In genomic region chr10:62650358-62650782, GRCm38 (mm10) we compare ENCODE assay signal across 8 mouse cellular contexts. TPM values are rescaled to one million over a fixed set of nuclear protein-coding genes. Genes with fewer than 3 reads are reported as not detected.
DNase-seq lines count a peak whose midpoint lies in the region; ATAC-seq lines count a peak whose summit lies in the region.

No protein-coding gene starts in this region.

- H3K4me1 ChIP-seq in embryonic facial prominence, embryonic 12.5 days, result peaks cover 10% of the 10 kb centered on the region
- H3K4me1 ChIP-seq in intestine, embryonic 14.5 days (replicated peaks; ENCODE audit: control insufficient read depth, insufficient read depth, low read length), result peaks cover 10% of the 10 kb centered on the region
- peaks cover 11% of the 10 kb centered on the region for H3K4me1 ChIP-seq in midbrain, embryonic 14.5 days (ENCODE audit: control insufficient read depth, insufficient read depth, low read length)

- peak overlapping the region; percentile 88 for H3K9ac ChIP-seq in embryonic facial prominence, embryonic 12.5 days
- peak overlapping the region; percentile 91 for H3K9ac ChIP-seq in intestine, embryonic 14.5 days (ENCODE audit: low read length)
- H3K9ac ChIP-seq in midbrain, embryonic 14.5 days (replicated peaks; ENCODE audit: low read length), result peak overlapping the region; percentile 89

- DNase-seq in ovary, postnatal 14 days (ENCODE audit: low spot score), result peak; percentile 9
- DNase-seq in ovary, postnatal 10 days (ENCODE audit: low spot score), result no peak
- DNase-seq in intestine, embryonic 14.5 days (ENCODE audit: low spot score), result peak; percentile 84
- peak; percentile 49 for DNase-seq in midbrain, embryonic 14.5 days
- DNase-seq in urinary bladder, postnatal 4 days (ENCODE audit: low spot score in 2 of 2), result no peak
- no peak for DNase-seq in MN1 (ENCODE audit: low spot score)
- DNase-seq in gastrocnemius, postnatal 4 days (ENCODE audit: low spot score in 2 of 2), result no peak

- H3K9me3 ChIP-seq in embryonic facial prominence, embryonic 12.5 days, result no peaks in the 10 kb centered on the region
- no peaks in the 10 kb centered on the region for H3K9me3 ChIP-seq in intestine, embryonic 14.5 days (ENCODE audit: control insufficient read depth, low read length)
- no peaks in the 10 kb centered on the region for H3K9me3 ChIP-seq in midbrain, embryonic 14.5 days (ENCODE audit: control insufficient read depth, low read length)

- ATAC-seq in embryonic facial prominence, embryonic 12.5 days (ENCODE audit: insufficient number of reproducible peaks, insufficient read depth, low FRiP score, low TSS enrichment), result no peak
- no peak for ATAC-seq in intestine, embryonic 14.5 days (replicated peaks; ENCODE audit: low FRiP score, low TSS enrichment, low read depth)
- ATAC-seq in midbrain, embryonic 14.5 days (ENCODE audit: low FRiP score, low TSS enrichment), result no peak

- WGBS in embryonic facial prominence, embryonic 12.5 days, result under 1% methylated on average over 17 of the region's 17 CpGs
- 0% methylated on average over 17 of the region's 17 CpGs for whole genome bisulfite sequencing in intestine, embryonic 14.5 days
- WGBS in midbrain, embryonic 14.5 days, result under 1% methylated on average over 17 of the region's 17 CpGs

- H3K4me2 ChIP-seq in embryonic facial prominence, embryonic 12.5 days (replicated peaks), result peak overlapping the region; percentile 78
- H3K4me2 ChIP-seq in intestine, embryonic 14.5 days (ENCODE audit: low read length), result peak overlapping the region; percentile 88
- H3K4me2 ChIP-seq in midbrain, embryonic 14.5 days (ENCODE audit: low read length), result peak overlapping the region; percentile 82

- H3K27me3 ChIP-seq in embryonic facial prominence, embryonic 12.5 days, result no peaks in the 10 kb centered on the region
- H3K27me3 ChIP-seq in intestine, embryonic 14.5 days (replicated peaks; ENCODE audit: control insufficient read depth, insufficient read depth, low read length), result no peaks in the 10 kb centered on the region
- H3K27me3 ChIP-seq in midbrain, embryonic 14.5 days (ENCODE audit: control insufficient read depth, insufficient read depth, low read length), result no peaks in the 10 kb centered on the region

- H3K4me3 ChIP-seq in embryonic facial prominence, embryonic 12.5 days, result peak overlapping the region; percentile 95
- H3K4me3 ChIP-seq in intestine, embryonic 14.5 days (ENCODE audit: low read depth, low read length), result peak overlapping the region; percentile 91
- H3K4me3 ChIP-seq in midbrain, embryonic 14.5 days (replicated peaks; ENCODE audit: low read depth, low read length), result peak overlapping the region; percentile 88

- peaks cover 11% of the 10 kb centered on the region for H3K36me3 ChIP-seq in embryonic facial prominence, embryonic 12.5 days
- H3K36me3 ChIP-seq in intestine, embryonic 14.5 days (ENCODE audit: control insufficient read depth, insufficient read depth, low read length), result peaks cover 27% of the 10 kb centered on the region
- peaks cover 14% of the 10 kb centered on the region for H3K36me3 ChIP-seq in midbrain, embryonic 14.5 days (ENCODE audit: control insufficient read depth, insufficient read depth, low read length)

- H3K27ac ChIP-seq in embryonic facial prominence, embryonic 12.5 days, result peak overlapping the region; percentile 95
- H3K27ac ChIP-seq in intestine, embryonic 14.5 days (ENCODE audit: low read depth), result peak overlapping the region; percentile 94
- peak overlapping the region; percentile 95 for H3K27ac ChIP-seq in midbrain, embryonic 14.5 days (replicated peaks; ENCODE audit: low read depth, low read length)

RNA-seq across cellular contexts. Expression of gene Ddx50, which starts 0.6 kb away (rescaled TPM):
- 171 and 176 TPM in 2 replicates for polyA plus RNA-seq in embryonic facial prominence, embryonic 12.5 days (2016; fragmentation: Nextera tagmentation; extraction: Ambion mirVana)
- polyA plus RNA-seq in intestine, embryonic 14.5 days (2014; fragmentation: Nextera tagmentation; extraction: Ambion mirVana), result 123 and 129 TPM in 2 replicates
- polyA plus RNA-seq in midbrain, embryonic 14.5 days (2014; fragmentation: Nextera tagmentation; extraction: Ambion mirVana), result 81.5 and 103 TPM in 2 replicates
- total RNA-seq in gastrocnemius, postnatal 4 days (2021), result 100 to 1,000 TPM in 1 of 2 experiments, 10 to 100 TPM in 1; 89.7 to 106 TPM

RNA-seq across cellular contexts. Expression of gene Ddx21, which starts 48.3 kb away (rescaled TPM):
- 27.4 and 28.8 TPM in 2 replicates for polyA plus RNA-seq in embryonic facial prominence, embryonic 12.5 days (2016; fragmentation: Nextera tagmentation; extraction: Ambion mirVana)
- polyA plus RNA-seq in intestine, embryonic 14.5 days (2014; fragmentation: Nextera tagmentation; extraction: Ambion mirVana), result 36.7 and 37.1 TPM in 2 replicates
- polyA plus RNA-seq in midbrain, embryonic 14.5 days (2014; fragmentation: Nextera tagmentation; extraction: Ambion mirVana), result 16.8 and 23.7 TPM in 2 replicates
- total RNA-seq in gastrocnemius, postnatal 4 days (2021), result 10 to 100 TPM; 34.9 to 41.2 TPM

Comparison
In these comparisons a context has a peak if more than half of its experiments do, and no peak if none do; other contexts are left out.
1. DNase-seq: peak in ovary, postnatal 14 days (single experiment), intestine, embryonic 14.5 days (single experiment) and midbrain, embryonic 14.5 days (single experiment); none in ovary, postnatal 10 days (single experiment), urinary bladder, postnatal 4 days (0 of 2), MN1 (single experiment) and gastrocnemius, postnatal 4 days (0 of 2).
2. Peak in every context shown above with its lines, with median percentiles within 50 percentile points of each other: H3K27ac ChIP-seq, H3K4me2 ChIP-seq, H3K4me3 ChIP-seq and H3K9ac ChIP-seq.